Mouse (Mus musculus): Measurements from ENCODE around the gene Dnah12. TPM values are rescaled to one million over a fixed set of nuclear protein-coding genes. Genes with fewer than 3 reads are reported as not detected.

Dnah12 gene
- polyA plus RNA-seq, 1 experiment, result not detected

DNA sequence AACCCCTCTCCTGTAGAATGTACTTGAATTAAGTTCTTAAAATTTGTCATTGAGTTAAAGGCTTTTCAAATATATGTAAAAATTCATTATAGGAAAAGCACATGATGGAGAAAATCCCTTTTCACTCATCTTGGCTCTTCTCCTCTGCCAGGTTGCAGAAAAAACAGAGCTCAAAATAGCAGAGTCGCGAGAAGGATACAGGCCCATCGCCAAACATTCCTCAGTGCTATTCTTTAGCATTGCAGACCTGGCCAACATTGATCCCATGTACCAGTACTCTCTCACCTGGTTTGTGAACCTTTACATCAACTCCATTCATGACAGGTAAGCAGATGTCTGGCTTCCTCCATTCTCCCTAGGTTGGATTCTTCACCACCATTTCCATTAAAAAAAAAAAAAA, 165.9 kb downstream of the Dnah12 start:
- H3K4me1 ChIP-seq (ENCODE audit: control insufficient read depth, insufficient read depth, low read length), result no peaks in the 10 kb centered on the region
- no peak overlapping the region for H3K27ac ChIP-seq (ENCODE audit: insufficient read depth, low read length)
- TF ChIP-seq CTCF (IDR thresholded peaks at IDR 0.05; ENCODE audit: borderline replicate concordance, insufficient read depth, low read length) (no peak), POLR2A (IDR thresholded peaks at IDR 0.05; ENCODE audit: low read depth, low read length) (no peak)
- no peak overlapping the region for H3K4me3 ChIP-seq (ENCODE audit: insufficient read depth, low read length)

DNA sequence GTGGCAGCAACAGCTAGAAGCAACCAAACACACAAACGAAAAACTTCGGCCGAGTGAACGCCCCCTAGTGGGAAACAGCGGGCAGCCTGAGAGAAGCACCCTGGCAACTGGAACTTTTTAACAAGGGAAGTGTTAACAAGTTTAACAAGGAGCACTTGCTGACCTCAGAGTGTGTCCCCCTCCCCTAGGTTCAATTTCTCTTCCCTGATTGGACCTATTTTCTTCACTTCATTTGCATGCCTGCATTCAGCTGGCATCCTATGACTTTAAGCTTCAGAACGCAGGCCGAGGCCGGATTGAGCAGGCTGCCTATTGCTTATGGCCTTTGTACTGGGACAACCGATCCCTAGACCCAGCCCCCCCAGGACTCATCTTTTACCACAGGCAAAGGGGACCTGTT, 174.3 kb downstream of the Dnah12 start:
- Histone ChIP-seq H3K4me3 (ENCODE audit: insufficient read depth, low read length) (no peak overlapping the region), H3K4me1 (ENCODE audit: control insufficient read depth, insufficient read depth, low read length) (no peaks in the 10 kb centered on the region), H3K27ac (ENCODE audit: insufficient read depth, low read length) (no peak overlapping the region)
- TF ChIP-seq CTCF (IDR thresholded peaks at IDR 0.05; ENCODE audit: borderline replicate concordance, insufficient read depth, low read length), result no peak
- TF ChIP-seq POLR2A (IDR thresholded peaks at IDR 0.05; ENCODE audit: low read depth, low read length), result no peak

- TF ChIP-seq POLR2A (IDR thresholded peaks at IDR 0.05; ENCODE audit: low read depth, low read length), result no peak
- TF ChIP-seq CTCF (IDR thresholded peaks at IDR 0.05; ENCODE audit: borderline replicate concordance, insufficient read depth, low read length), result no peak
- no peaks in the 10 kb centered on the region for H3K4me1 ChIP-seq (ENCODE audit: control insufficient read depth, insufficient read depth, low read length)
- no peak overlapping the region for H3K27ac ChIP-seq (ENCODE audit: insufficient read depth, low read length)
- no peak overlapping the region for H3K4me3 ChIP-seq (ENCODE audit: insufficient read depth, low read length)
These were observed 175.2 kb downstream of the Dnah12 start for GRCm38 (mm10) chr14:26868299-26868698.

GRCm38 (mm10) chr14:26878756-26879155, 185.7 kb downstream of the Dnah12 start:
- Histone ChIP-seq H3K27ac (ENCODE audit: insufficient read depth, low read length) (no peak overlapping the region), H3K4me1 (ENCODE audit: control insufficient read depth, insufficient read depth, low read length) (no peaks in the 10 kb centered on the region), H3K4me3 (ENCODE audit: insufficient read depth, low read length) (no peak overlapping the region)
- TF ChIP-seq POLR2A (IDR thresholded peaks at IDR 0.05; ENCODE audit: low read depth, low read length) (no peak), CTCF (IDR thresholded peaks at IDR 0.05; ENCODE audit: borderline replicate concordance, insufficient read depth, low read length) (no peak)

GRCm38 (mm10) chr14:26879976-26880375, 186.9 kb downstream of the Dnah12 start:
- Histone ChIP-seq H3K27ac (ENCODE audit: insufficient read depth, low read length) (no peak overlapping the region), H3K4me1 (ENCODE audit: control insufficient read depth, insufficient read depth, low read length) (no peaks in the 10 kb centered on the region), H3K4me3 (ENCODE audit: insufficient read depth, low read length) (no peak overlapping the region)
- TF ChIP-seq POLR2A (IDR thresholded peaks at IDR 0.05; ENCODE audit: low read depth, low read length) (no peak), CTCF (IDR thresholded peaks at IDR 0.05; ENCODE audit: borderline replicate concordance, insufficient read depth, low read length) (no peak)

DNA sequence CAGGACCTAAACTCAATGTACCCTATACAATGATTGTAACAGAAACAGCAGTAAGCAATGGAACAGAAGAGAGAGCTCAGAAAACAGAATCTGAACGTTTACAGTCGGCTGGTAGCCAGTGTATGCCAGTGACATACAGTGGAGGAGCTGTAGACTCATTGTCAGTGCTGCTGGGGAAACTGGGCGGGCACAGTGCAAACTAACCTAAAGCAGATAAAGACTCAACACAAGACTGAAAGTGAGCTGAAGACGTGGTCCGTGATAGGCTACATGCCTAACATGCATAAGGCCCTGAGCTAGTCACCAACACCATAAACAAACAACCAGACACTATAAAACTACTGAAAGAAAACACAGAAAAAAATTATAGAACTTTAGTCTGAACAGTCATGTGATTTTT, 188.6 kb downstream of the Dnah12 start:
- TF ChIP-seq POLR2A (IDR thresholded peaks at IDR 0.05; ENCODE audit: low read depth, low read length) (no peak), CTCF (IDR thresholded peaks at IDR 0.05; ENCODE audit: borderline replicate concordance, insufficient read depth, low read length) (no peak)
- Histone ChIP-seq H3K4me1 (ENCODE audit: control insufficient read depth, insufficient read depth, low read length) (no peaks in the 10 kb centered on the region), H3K27ac (ENCODE audit: insufficient read depth, low read length) (no peak overlapping the region), H3K4me3 (ENCODE audit: insufficient read depth, low read length) (no peak overlapping the region)

DNA sequence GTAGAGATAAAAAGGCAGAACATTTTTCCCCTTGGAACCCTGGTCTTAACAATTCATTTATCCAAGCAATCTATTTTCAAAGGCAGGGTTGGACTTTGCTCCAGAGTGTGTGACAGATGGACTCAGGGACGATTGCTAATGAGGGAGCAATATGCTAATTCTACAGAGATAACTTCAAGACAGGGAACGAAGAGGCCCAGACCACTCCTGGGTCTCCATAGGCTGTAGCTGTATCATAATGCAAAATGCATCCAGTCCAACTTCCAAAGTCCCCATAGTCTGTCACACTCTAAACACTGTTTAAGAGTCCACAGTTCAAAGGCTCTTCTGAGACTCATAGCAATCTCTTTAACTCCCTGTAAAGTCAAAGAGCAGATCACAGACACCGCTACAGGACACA, 194.2 kb downstream of the Dnah12 start:
- Histone ChIP-seq H3K4me3 (ENCODE audit: insufficient read depth, low read length) (no peak overlapping the region), H3K27ac (ENCODE audit: insufficient read depth, low read length) (no peak overlapping the region), H3K4me1 (ENCODE audit: control insufficient read depth, insufficient read depth, low read length) (no peaks in the 10 kb centered on the region)
- TF ChIP-seq POLR2A (IDR thresholded peaks at IDR 0.05; ENCODE audit: low read depth, low read length) (no peak), CTCF (IDR thresholded peaks at IDR 0.05; ENCODE audit: borderline replicate concordance, insufficient read depth, low read length) (no peak)

DNA sequence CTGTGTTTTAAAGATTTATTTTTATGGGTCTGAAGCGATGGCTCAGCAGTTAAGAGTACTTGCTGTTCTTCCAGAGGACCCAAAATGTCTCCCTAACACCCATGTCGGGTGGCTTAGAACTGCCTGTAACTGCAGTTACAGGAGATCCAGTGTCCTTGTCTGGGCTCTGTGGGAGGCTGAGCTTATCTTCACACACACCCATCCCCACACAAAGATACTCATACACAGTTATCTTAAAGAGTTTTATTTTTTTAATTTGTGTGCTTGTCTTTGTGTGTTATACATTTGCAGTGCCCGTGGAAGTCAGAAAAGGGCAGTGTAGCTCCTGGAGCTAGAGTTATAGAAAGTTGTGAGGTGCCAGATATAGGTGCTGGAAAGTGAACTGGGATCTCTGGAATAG, 197.7 kb downstream of the Dnah12 start:
- Histone ChIP-seq H3K27ac (ENCODE audit: insufficient read depth, low read length) (no peak overlapping the region), H3K4me3 (ENCODE audit: insufficient read depth, low read length) (no peak overlapping the region), H3K4me1 (ENCODE audit: control insufficient read depth, insufficient read depth, low read length) (no peaks in the 10 kb centered on the region)
- TF ChIP-seq CTCF (IDR thresholded peaks at IDR 0.05; ENCODE audit: borderline replicate concordance, insufficient read depth, low read length), result no peak
- TF ChIP-seq POLR2A (IDR thresholded peaks at IDR 0.05; ENCODE audit: low read depth, low read length), result no peak

DNA sequence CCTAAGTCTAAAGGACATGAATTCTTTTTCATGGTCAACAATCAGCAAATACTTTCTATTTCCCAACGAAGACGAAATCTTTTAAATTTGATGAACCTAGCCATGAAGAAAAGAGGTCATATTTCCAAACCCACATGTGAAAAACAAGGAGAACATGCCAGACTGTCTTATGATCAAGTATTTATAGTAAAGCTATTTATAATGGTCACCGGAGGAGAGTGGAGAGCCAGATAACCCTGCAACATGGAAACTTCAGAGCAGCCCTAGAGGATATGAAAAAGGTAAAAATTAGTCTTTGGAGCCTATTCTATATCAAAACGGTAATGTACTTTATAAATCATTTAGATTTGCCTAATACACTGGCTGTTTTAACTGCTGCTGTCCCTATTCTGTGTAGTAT, 201.3 kb downstream of the Dnah12 start, which contains the start of gene Asb14:
Gene Asb14, plus strand, starts transcription at position 166 of the 400 bp plus-strand sequence.
- TF ChIP-seq CTCF (IDR thresholded peaks at IDR 0.05; ENCODE audit: borderline replicate concordance, insufficient read depth, low read length) (no peak), POLR2A (IDR thresholded peaks at IDR 0.05; ENCODE audit: low read depth, low read length) (no peak)
- Histone ChIP-seq H3K4me3 (ENCODE audit: insufficient read depth, low read length) (no peak within 1 kb of the TSS), H3K4me1 (ENCODE audit: control insufficient read depth, insufficient read depth, low read length) (no peaks in the 10 kb centered on the region), H3K27ac (ENCODE audit: insufficient read depth, low read length) (no peak within 1 kb of the TSS)

- no peak overlapping the region for H3K27ac ChIP-seq (ENCODE audit: insufficient read depth, low read length)
- no peak overlapping the region for H3K4me3 ChIP-seq (ENCODE audit: insufficient read depth, low read length)
- no peaks in the 10 kb centered on the region for H3K4me1 ChIP-seq (ENCODE audit: control insufficient read depth, insufficient read depth, low read length)
- TF ChIP-seq CTCF (IDR thresholded peaks at IDR 0.05; ENCODE audit: borderline replicate concordance, insufficient read depth, low read length), result no peak
- TF ChIP-seq POLR2A (IDR thresholded peaks at IDR 0.05; ENCODE audit: low read depth, low read length), result no peak
These were observed 206.4 kb downstream of the Dnah12 start for GRCm38 (mm10) chr14:26899490-26899889.

GRCm38 (mm10) chr14:26900893-26901292, 207.8 kb downstream of the Dnah12 start:
- Histone ChIP-seq H3K4me3 (ENCODE audit: insufficient read depth, low read length) (no peak overlapping the region), H3K27ac (ENCODE audit: insufficient read depth, low read length) (no peak overlapping the region), H3K4me1 (ENCODE audit: control insufficient read depth, insufficient read depth, low read length) (no peaks in the 10 kb centered on the region)
- TF ChIP-seq CTCF (IDR thresholded peaks at IDR 0.05; ENCODE audit: borderline replicate concordance, insufficient read depth, low read length), result no peak
- no peak for TF ChIP-seq POLR2A (IDR thresholded peaks at IDR 0.05; ENCODE audit: low read depth, low read length)
